Mouse (Mus musculus) cerebellum, adult 2 months (tissue): ENCODE results near the gene Hhat. TPM values are rescaled to one million over a fixed set of nuclear protein-coding genes. Genes with fewer than 3 reads are reported as not detected.

Experiments
- DNase-seq, 2 experiments: peaks; one replicate each; pipeline ENCODE4 v3.0.0; 2021
- H3K27ac ChIP-seq: fragments of 200-500 bp; 2 replicates; pipeline ENCODE4 v1.5.1; 2012; ENCODE audit warnings: low read length, control low read depth, inconsistent platforms; ENCODE audit not compliant: insufficient read depth
- H3K27me3 ChIP-seq: fragments of 200-500 bp; 2 replicates; pipeline ENCODE4 v1.6.1; 2012; ENCODE audit warnings: inconsistent platforms, mild to moderate bottlenecking, low read length, moderate library complexity; ENCODE audit not compliant: control insufficient read depth, insufficient read depth
- H3K4me1 ChIP-seq: fragments of 200-500 bp; 2 replicates; pipeline ENCODE4 v1.6.1; 2011; ENCODE audit warnings: low read length; ENCODE audit not compliant: control insufficient read depth, insufficient read depth
- H3K4me3 ChIP-seq: fragments of 200-500 bp; replicated peaks from 2 replicates; pipeline ENCODE3; 2011; ENCODE audit warnings: mild to moderate bottlenecking, low read depth, low read length, control low read depth; ENCODE audit not compliant: insufficient read depth
- CTCF ChIP-seq: fragments of 200-500 bp; IDR thresholded peaks from 2 replicates; pipeline ENCODE4 v1.5.1; 2011; ENCODE audit warnings: low read depth, mild to moderate bottlenecking, control low read depth, low read length, moderate library complexity, borderline replicate concordance; ENCODE audit not compliant: insufficient read depth
- POLR2A ChIP-seq: fragments of 200-500 bp; IDR thresholded peaks from 2 replicates; pipeline ENCODE4 v1.6.1; 2011; ENCODE audit warnings: low read length, control low read depth, borderline replicate concordance; ENCODE audit not compliant: insufficient read depth
- WGBS: fragments of 180-500 bp; shearing (Covaris S2); methylation state at CpG from one replicate; pipeline ENCODE4 v1.1.7; 2018; 5-methylcytosine and 5-hydroxymethylcytosine counted together
- polyA plus RNA-seq: library from polyadenylated mRNA; depleted of rRNA; stranded (reverse); fragments of >200 nt; gene quantifications from 2 replicates; pipeline ENCODE4 v1.2.3, GENCODE M21; 2012

Gene Hhat
- polyA plus RNA-seq, 1 experiment = 2.1 TPM

DNA sequence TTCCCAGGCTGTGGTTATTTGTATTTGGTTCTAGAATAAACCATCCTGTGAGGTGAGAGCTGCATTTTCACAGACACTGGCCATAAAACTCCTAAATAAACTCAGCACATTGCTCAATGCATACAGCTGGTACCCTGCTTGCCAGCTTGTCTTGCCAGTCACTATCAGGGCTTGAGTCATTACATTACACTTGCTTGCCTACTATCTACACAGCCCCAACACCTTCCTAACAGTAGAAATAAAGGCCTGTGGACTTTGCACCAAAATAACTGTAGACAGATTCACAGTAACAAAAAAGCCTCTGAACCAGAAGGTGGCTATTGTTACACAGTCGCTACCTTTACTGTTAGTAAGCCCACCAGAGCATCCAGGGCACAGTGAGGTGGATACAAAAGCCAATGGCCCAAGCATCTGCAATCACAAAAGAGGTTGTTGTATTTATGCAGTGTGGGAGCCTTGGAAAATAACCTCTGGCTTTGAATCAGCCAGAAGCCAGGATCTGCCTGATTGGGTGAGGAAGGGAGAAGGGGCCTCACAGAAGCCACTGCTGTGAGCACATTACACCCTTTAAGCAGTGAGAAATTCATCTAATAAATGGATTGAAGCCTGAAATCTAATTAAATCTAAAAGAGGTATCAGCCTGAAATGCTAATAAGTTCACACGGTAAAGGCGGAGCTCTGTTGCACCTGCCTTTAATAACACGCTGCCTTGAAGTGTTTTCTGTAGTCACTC lies 88.6 kb downstream of the Hhat start:
- no peak for DNase-seq
- no peaks in the 10 kb centered on the region for H3K4me1 ChIP-seq
- H3K27me3 ChIP-seq = no peaks in the 10 kb centered on the region
- no peak overlapping the region for H3K4me3 ChIP-seq
- H3K27ac ChIP-seq = no peak overlapping the region
- TF ChIP-seq CTCF = no peak
- TF ChIP-seq POLR2A = no peak
- 82% methylated on average over 4 of the region's 4 CpGs for WGBS

DNA sequence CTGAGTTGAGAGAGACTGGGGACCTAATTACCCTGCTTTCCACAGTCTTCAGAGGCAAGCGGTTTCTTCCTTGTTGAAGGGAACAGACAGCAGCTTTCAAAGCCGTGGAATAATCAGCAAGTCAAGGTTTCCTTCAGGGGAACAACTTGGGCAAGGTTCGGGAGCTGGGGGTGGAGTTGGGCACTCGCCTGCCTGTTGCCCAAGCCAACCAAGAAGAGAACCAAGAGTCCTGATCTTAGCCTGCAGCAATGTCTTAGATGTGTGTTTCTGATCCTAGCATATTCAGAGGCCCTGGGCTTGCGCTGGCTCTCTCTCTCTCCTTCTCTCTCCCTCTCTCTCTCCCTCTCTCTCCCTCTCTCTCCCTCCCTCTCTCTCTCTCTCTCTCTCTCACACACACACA lies 93.8 kb downstream of the Hhat start:
- Histone ChIP-seq H3K27me3 (no peaks in the 10 kb centered on the region), H3K27ac (no peak overlapping the region), H3K4me1 (no peaks in the 10 kb centered on the region), H3K4me3 (no peak overlapping the region)
- DNase-seq = no peak
- TF ChIP-seq POLR2A (no peak), CTCF (no peak)
- WGBS = 79% methylated on average over 5 of the region's 5 CpGs

DNA sequence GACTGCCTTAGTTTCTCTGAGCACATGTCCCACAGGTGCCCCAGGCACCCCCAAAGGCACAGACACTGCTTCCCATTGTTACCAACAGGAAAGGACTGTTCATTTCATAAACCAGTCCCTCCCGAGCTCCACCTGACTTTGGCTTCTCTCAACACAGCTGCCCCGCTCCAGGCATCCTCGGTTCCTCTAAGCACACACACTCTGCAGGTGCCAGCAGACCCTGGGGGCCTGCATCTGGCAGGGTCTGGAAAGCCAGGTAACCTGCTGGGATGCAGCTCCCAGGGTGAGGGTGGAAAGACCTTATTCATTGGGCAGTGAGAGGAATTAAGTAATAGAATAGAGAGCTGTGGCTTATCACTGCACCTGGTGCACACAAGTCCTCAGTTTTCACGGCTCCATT lies 107.4 kb downstream of the Hhat start:
- Histone ChIP-seq H3K4me1 (no peaks in the 10 kb centered on the region), H3K27me3 (no peaks in the 10 kb centered on the region), H3K4me3 (no peak overlapping the region), H3K27ac (no peak overlapping the region)
- DNase-seq = no peak
- TF ChIP-seq CTCF (no peak), POLR2A (no peak)
- WGBS = 38% methylated on average over 4 of the region's 4 CpGs

DNA sequence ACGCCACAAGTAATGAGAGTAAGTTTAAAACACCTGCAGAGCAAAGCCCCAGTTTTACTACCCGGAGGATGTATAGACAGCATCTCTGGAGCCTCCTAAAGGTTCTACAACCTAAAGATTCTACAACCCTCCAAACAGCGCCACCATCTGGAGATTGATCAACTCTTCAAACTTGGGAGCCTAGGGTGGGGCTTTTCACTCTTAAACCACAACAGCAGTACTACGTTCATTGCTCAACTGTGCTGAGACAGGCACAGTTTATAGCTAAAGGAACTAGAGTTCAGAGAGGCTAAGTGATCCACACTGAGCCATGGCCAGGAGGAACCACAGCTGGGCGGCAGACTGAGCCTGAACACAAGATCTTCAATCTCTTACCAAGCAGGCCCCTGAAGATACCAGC lies 107.9 kb downstream of the Hhat start:
- no peak for TF ChIP-seq CTCF
- no peak for TF ChIP-seq POLR2A
- no peak for DNase-seq
- no peak overlapping the region for H3K4me3 ChIP-seq
- H3K27ac ChIP-seq = no peak overlapping the region
- no peaks in the 10 kb centered on the region for H3K4me1 ChIP-seq
- H3K27me3 ChIP-seq = no peaks in the 10 kb centered on the region
- 84% methylated on average over 5 of the region's 5 CpGs for WGBS

DNA sequence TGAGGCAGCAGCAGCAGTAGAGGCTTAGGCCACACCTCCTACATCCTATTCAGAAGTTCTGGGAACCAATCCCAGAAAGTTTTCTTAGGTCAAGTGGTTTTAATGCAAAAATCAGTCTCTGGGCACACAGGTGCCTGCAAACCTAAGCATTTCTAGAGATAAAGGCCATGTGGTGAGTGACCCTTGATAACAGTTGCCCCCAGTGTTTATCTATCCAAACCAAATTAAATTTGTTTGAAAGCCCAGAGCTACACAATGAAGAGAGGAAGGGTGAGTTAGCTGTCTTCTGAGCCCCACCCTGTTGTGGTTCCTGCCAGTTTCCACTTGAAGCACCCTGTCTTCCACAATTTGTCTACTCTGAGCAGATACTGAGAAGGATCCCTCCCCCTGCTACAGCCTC lies 109.4 kb downstream of the Hhat start:
- TF ChIP-seq CTCF (no peak), POLR2A (no peak)
- Histone ChIP-seq H3K27me3 (no peaks in the 10 kb centered on the region), H3K27ac (no peak overlapping the region), H3K4me1 (no peaks in the 10 kb centered on the region), H3K4me3 (no peak overlapping the region)
- DNase-seq = no peak

DNA sequence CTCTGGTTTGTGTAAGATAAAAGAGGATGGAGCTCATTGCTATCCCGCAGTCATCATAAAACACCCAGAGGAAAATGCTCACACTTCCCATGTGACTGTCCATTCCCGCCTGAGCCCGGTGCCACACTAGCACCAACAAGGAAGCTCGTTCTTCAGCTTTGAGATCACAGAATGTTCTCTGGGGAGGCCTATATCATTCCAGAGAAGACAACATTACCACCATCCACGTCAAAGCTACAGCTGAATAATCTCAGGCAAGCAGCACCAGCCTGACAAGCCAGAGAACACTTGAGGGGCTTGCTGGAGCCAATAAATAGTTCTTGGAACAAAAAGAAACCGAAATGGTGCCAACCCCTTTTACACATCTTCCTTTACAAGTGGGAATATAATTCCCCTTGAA lies 113.6 kb downstream of the Hhat start:
- no peak for TF ChIP-seq CTCF
- TF ChIP-seq POLR2A = no peak
- Histone ChIP-seq H3K27ac (no peak overlapping the region), H3K4me3 (no peak overlapping the region), H3K4me1 (no peaks in the 10 kb centered on the region), H3K27me3 (no peaks in the 10 kb centered on the region)
- 76% methylated on average over 6 of the region's 6 CpGs for WGBS
- DNase-seq = no peak

DNA sequence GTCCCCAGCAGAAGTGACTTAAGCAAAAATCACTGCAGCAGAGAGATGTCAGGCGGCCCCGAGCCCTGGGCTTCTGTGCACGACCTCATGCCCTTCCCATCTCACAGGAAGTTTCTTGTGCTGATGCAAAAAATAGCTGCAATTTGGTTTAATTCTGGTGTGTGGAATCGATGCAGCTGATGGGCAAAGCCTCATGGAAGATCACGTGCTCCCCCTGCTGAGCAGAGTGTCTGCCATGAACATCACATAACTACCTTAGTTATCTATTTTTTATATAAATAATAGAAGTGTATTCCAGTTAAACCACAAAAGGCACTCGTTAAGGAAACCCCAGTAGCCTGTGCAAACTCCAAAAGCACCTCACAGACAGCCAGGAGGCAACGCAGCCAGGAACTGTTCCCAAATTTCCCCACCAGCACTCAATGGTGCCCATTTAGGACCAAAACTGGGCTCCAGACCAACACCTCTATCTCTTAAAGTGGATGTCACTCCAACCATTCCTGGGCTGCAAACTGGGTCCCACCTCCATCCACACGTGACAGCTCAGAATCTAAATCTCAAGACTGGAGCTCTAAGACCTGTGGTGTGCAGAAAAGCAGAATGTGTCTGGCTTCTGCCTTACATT lies 118.9 kb downstream of the Hhat start:
- no peak for DNase-seq
- no peak overlapping the region for H3K27ac ChIP-seq
- no peaks in the 10 kb centered on the region for H3K27me3 ChIP-seq
- 62% methylated on average over 8 of the region's 8 CpGs for WGBS
- H3K4me3 ChIP-seq = no peak overlapping the region
- H3K4me1 ChIP-seq = no peaks in the 10 kb centered on the region
- no peak for TF ChIP-seq POLR2A
- no peak for TF ChIP-seq CTCF

DNA sequence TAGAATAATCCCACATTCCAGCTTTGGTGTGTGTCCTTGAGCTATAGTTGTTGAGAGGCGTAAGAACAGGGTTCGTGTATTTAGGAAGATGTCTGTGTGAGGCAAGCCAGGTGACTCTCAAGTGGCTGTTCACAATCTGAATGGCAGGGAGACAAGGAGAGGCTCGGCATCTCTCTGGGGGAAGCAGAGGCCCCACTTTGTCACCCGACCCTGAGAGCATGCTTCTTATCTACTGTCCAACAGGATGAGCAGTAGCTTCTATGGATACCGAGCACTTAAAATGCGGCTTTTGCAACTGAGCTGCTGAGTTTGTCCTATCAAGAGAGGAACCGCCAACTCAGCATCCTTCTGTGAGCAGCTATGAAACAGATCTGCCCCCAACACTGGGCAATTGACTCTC lies 120.4 kb downstream of the Hhat start:
- TF ChIP-seq POLR2A = no peak
- TF ChIP-seq CTCF = no peak
- DNase-seq = no peak
- Histone ChIP-seq H3K27me3 (no peaks in the 10 kb centered on the region), H3K27ac (no peak overlapping the region), H3K4me1 (no peaks in the 10 kb centered on the region), H3K4me3 (no peak overlapping the region)
- WGBS = 87% methylated on average over 7 of the region's 7 CpGs
